Mouse (Mus musculus) MEL (cell line): ENCODE measurements at regions not wholly inside any gene's neighbourhood (a gene's known extent, or its start where the extent isn't known, plus 50 kb on each side); places are given as distances from the start of the nearest gene placed in this dataset.

Source experiments
- DNase-seq: peaks from one replicate; pipeline ENCODE4 v3.0.0; 2011; ENCODE audit warnings: low read depth, low spot score
- H3K27ac ChIP-seq: 2 replicates; pipeline ENCODE4 v1.5.1; 2012; ENCODE audit warnings: low read depth, mild to moderate bottlenecking, control low read depth, low read length, moderate library complexity; ENCODE audit not compliant: control insufficient read depth
- H3K27me3 ChIP-seq, 2 experiments: fragments of 150-350 bp in 1 of 2; sonication (generic) in 1 of 2; 2 replicates each; pipeline ENCODE4 v1.6.1; 2012; ENCODE audit warnings: low read length in 2 of 2, mild to moderate bottlenecking in 2 of 2, improper control_type of control experiment in 1 of 2, moderate library complexity in 1 of 2; ENCODE audit not compliant: insufficient read depth in 2 of 2, control insufficient read depth in 1 of 2
- H3K36me3 ChIP-seq, 2 experiments: 2 replicates each; pipeline ENCODE4 v1.6.1; 2012 to 2014; ENCODE audit warnings: low read length in 2 of 2, improper control_type of control experiment in 1 of 2, inconsistent platforms in 1 of 2, mild to moderate bottlenecking in 1 of 2; ENCODE audit not compliant: insufficient read depth in 2 of 2, control insufficient read depth in 1 of 2
- H3K4me1 ChIP-seq, 2 experiments: fragments of 150-350 bp in 1 of 2; sonication (generic) in 1 of 2; 2 replicates each; pipeline ENCODE4 v1.6.1; 2012; ENCODE audit warnings: low read length in 2 of 2, improper control_type of control experiment in 1 of 2, mild to moderate bottlenecking in 1 of 2; ENCODE audit not compliant: insufficient read depth in 2 of 2, control insufficient read depth in 1 of 2
- H3K4me3 ChIP-seq, 2 experiments: fragments of 150-350 bp in 1 of 2; sonication (generic) in 1 of 2; 2 replicates each; pipeline ENCODE4 v1.5.1; 2012; ENCODE audit warnings: low read depth in 2 of 2, low read length in 2 of 2, mild to moderate bottlenecking in 2 of 2, moderate library complexity in 2 of 2, control low read depth in 1 of 2, improper control_type of control experiment in 1 of 2; ENCODE audit not compliant: control insufficient read depth in 1 of 2, insufficient read depth in 1 of 2
- H3K79me2 ChIP-seq: 2 replicates; pipeline ENCODE4 v1.6.1; 2012; ENCODE audit warnings: mild to moderate bottlenecking, low read length, moderate library complexity; ENCODE audit not compliant: control insufficient read depth, poor library complexity, insufficient read depth
- H3K9ac ChIP-seq: 2 replicates; pipeline ENCODE4 v1.6.1; 2012; ENCODE audit warnings: low read depth, mild to moderate bottlenecking, control low read depth, low read length, moderate library complexity; ENCODE audit not compliant: control insufficient read depth, poor library complexity, severe bottlenecking
- H3K9me3 ChIP-seq: fragments of 150-350 bp; sonication (generic); replicated peaks from 2 replicates; pipeline ENCODE4 v1.6.1; 2012; ENCODE audit warnings: mild to moderate bottlenecking, low read length, improper control_type of control experiment, moderate library complexity; ENCODE audit not compliant: insufficient read depth
- CHD1 ChIP-seq: IDR thresholded peaks from 2 replicates; pipeline ENCODE4 v1.6.1; 2012; ENCODE audit warnings: low read depth, mild to moderate bottlenecking, inconsistent platforms, low read length, improper control_type of control experiment
- CHD2 ChIP-seq: IDR thresholded peaks from 2 replicates; pipeline ENCODE4 v1.6.1; 2011; ENCODE audit warnings: low read length, improper control_type of control experiment
- E2F4 ChIP-seq: IDR thresholded peaks from 2 replicates; pipeline ENCODE4 v1.6.1; 2011; ENCODE audit warnings: low read depth, low read length, improper control_type of control experiment, borderline replicate concordance
- EP300 ChIP-seq, 2 experiments: IDR thresholded peaks; 2 replicates each; pipeline ENCODE4 v1.6.1; 2011; ENCODE audit warnings: improper control_type of control experiment in 2 of 2, low read length in 2 of 2, low read depth in 1 of 2, mild to moderate bottlenecking in 1 of 2
- ETS1 ChIP-seq: IDR thresholded peaks from 2 replicates; pipeline ENCODE4 v1.6.1; 2012; ENCODE audit warnings: low read depth, mild to moderate bottlenecking, inconsistent platforms, low read length, improper control_type of control experiment, moderate library complexity
- GATA1 ChIP-seq: IDR thresholded peaks from 2 replicates; pipeline ENCODE4 v1.6.1; 2011; ENCODE audit warnings: low read depth, low read length, improper control_type of control experiment
- MAFK ChIP-seq: IDR thresholded peaks from 2 replicates; pipeline ENCODE4 v1.6.1; 2011; ENCODE audit warnings: low read depth, mild to moderate bottlenecking, low read length, improper control_type of control experiment, borderline replicate concordance
- MEF2A ChIP-seq: IDR thresholded peaks from 2 replicates; pipeline ENCODE4 v1.6.1; 2014; ENCODE audit warnings: low read depth, mild to moderate bottlenecking, inconsistent platforms, low read length, improper control_type of control experiment; ENCODE audit not compliant: poor library complexity, insufficient replicate concordance, severe bottlenecking; ENCODE audit errors: extremely low read depth
- MYB ChIP-seq: IDR thresholded peaks from 2 replicates; pipeline ENCODE4 v1.6.1; 2011; ENCODE audit warnings: mild to moderate bottlenecking, low read depth, low read length, improper control_type of control experiment
- MYC ChIP-seq: IDR thresholded peaks from 2 replicates; pipeline ENCODE4 v1.6.1; 2011; ENCODE audit warnings: low read depth, mild to moderate bottlenecking, low read length, improper control_type of control experiment, moderate library complexity
- NRF1 ChIP-seq: IDR thresholded peaks from 2 replicates; pipeline ENCODE4 v1.6.1; 2014; ENCODE audit warnings: low read depth, mild to moderate bottlenecking, inconsistent platforms, low read length, improper control_type of control experiment, moderate library complexity; ENCODE audit not compliant: poor library complexity, insufficient read depth, severe bottlenecking
- POLR2A ChIP-seq, 2 experiments: IDR thresholded peaks; 2 replicates each; pipeline ENCODE4 v1.6.1; 2011 to 2012; ENCODE audit warnings: low read length in 2 of 2, mild to moderate bottlenecking in 2 of 2, control low read depth in 1 of 2, improper control_type of control experiment in 1 of 2, low read depth in 1 of 2, moderate library complexity in 1 of 2; ENCODE audit not compliant: control insufficient read depth in 1 of 2, insufficient read depth in 1 of 2, poor library complexity in 1 of 2
- POLR2AphosphoS5 ChIP-seq: IDR thresholded peaks from 2 replicates; pipeline ENCODE4 v1.6.1; 2012; ENCODE audit warnings: low read depth, borderline replicate concordance, mild to moderate bottlenecking, inconsistent platforms, low read length, moderate library complexity, mixed read lengths
- RAD21 ChIP-seq: IDR thresholded peaks from 2 replicates; pipeline ENCODE4 v1.6.1; 2011; ENCODE audit warnings: mild to moderate bottlenecking, low read depth, low read length, improper control_type of control experiment
- RCOR1 ChIP-seq: IDR thresholded peaks from 2 replicates; pipeline ENCODE4 v1.6.1; 2012; ENCODE audit warnings: low read depth, mild to moderate bottlenecking, inconsistent platforms, low read length, improper control_type of control experiment
- SMC3 ChIP-seq: IDR thresholded peaks from 2 replicates; pipeline ENCODE4 v1.6.1; 2011; ENCODE audit warnings: low read depth, low read length, improper control_type of control experiment
- UBTF ChIP-seq: IDR thresholded peaks from 2 replicates; pipeline ENCODE4 v1.6.1; 2012; ENCODE audit warnings: low read depth, mild to moderate bottlenecking, inconsistent platforms, low read length, improper control_type of control experiment, moderate library complexity, borderline replicate concordance; ENCODE audit not compliant: insufficient read depth
- USF1 ChIP-seq: IDR thresholded peaks from 2 replicates; pipeline ENCODE4 v1.6.1; 2014; ENCODE audit warnings: low read depth, mild to moderate bottlenecking, inconsistent platforms, low read length, improper control_type of control experiment, moderate library complexity
- USF2 ChIP-seq, 2 experiments: IDR thresholded peaks; 2 replicates each; pipeline ENCODE4 v1.6.1; 2011 to 2012; ENCODE audit warnings: improper control_type of control experiment in 2 of 2, low read length in 2 of 2, borderline replicate concordance in 1 of 2, inconsistent platforms in 1 of 2, low read depth in 1 of 2, mild to moderate bottlenecking in 1 of 2; ENCODE audit not compliant: insufficient read depth in 1 of 2
- ZMIZ1 ChIP-seq: IDR thresholded peaks from 2 replicates; pipeline ENCODE4 v1.6.1; 2012; ENCODE audit warnings: low read depth, mild to moderate bottlenecking, inconsistent platforms, low read length, improper control_type of control experiment, moderate library complexity

DNA sequence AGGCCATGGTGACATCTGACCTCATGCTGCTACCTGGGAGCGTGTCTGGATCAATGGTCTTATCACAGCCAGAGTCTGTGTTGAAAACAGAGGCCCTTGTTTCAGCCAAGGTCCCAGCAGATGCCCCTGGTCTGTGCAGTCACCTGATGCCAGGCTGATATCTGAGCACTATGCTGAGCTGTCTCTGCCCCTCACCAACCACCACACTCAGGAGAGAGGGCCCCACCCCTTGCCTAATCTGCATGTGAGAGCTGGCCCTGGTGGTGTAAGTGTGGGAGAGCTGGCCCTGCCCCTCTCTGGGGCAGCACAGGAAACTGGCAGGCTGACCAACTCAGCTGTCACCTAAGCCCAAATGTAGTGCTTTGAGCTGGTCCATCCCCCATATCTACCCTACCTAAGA, 210.5 kb upstream of the A1bg start:
- no peaks in the 10 kb centered on the region for H3K27me3 ChIP-seq
- no peak overlapping the region for H3K4me3 ChIP-seq
- no peaks in the 10 kb centered on the region for H3K79me2 ChIP-seq
- TF ChIP-seq GATA1 (no peak), RCOR1 (no peak)
- TF ChIP-seq, all 39 proteins: peak for 0
- no peak for DNase-seq
- Histone ChIP-seq H3K9me3 (no peaks in the 10 kb centered on the region; the same call in 1 of the 2 replicates), H3K27ac (no peak overlapping the region), H3K9ac (no peak overlapping the region), H3K4me1 (no peaks in the 10 kb centered on the region), H3K36me3 (no peaks in the 10 kb centered on the region)

- no peaks in the 10 kb centered on the region for H3K36me3 ChIP-seq
- H3K9ac ChIP-seq: no peak overlapping the region
- H3K4me3 ChIP-seq: no peak overlapping the region
- H3K27me3 ChIP-seq: no peaks in the 10 kb centered on the region
- H3K9me3 ChIP-seq: no peaks in the 10 kb centered on the region; the same call in 1 of the 2 replicates
- TF ChIP-seq MYB (no peak), CHD2 (no peak), UBTF (no peak), MAFK (no peak), ETS1 (no peak), MYC (no peak), POLR2AphosphoS5 (no peak), E2F4 (no peak), RAD21 (no peak), POLR2A (IDR thresholded peaks at IDR 0.05; ENCODE audit: control insufficient read depth in 1 of 2, insufficient read depth in 1 of 2, low read depth in 1 of 2, low read length in 2 of 2, poor library complexity in 1 of 2) (no peak), MEF2A (no peak), USF2 (IDR thresholded peaks at IDR 0.05; ENCODE audit: borderline replicate concordance in 1 of 2, insufficient read depth in 1 of 2, low read depth in 1 of 2, low read length in 2 of 2) (no peak), SMC3 (no peak), RCOR1 (no peak), EP300 (IDR thresholded peaks at IDR 0.05; ENCODE audit: low read depth in 1 of 2, low read length in 2 of 2) (no peak), ZMIZ1 (no peak), NRF1 (no peak), GATA1 (no peak), CHD1 (no peak), USF1 (no peak)
- TF ChIP-seq, all 39 proteins: peak for 0
- Histone ChIP-seq H3K27ac (no peak overlapping the region), H3K4me1 (no peaks in the 10 kb centered on the region), H3K79me2 (no peaks in the 10 kb centered on the region)
- no peak for DNase-seq
These were observed 205.2 kb upstream of the A1bg start for GRCm38 (mm10) chr15:61127971-61128370.
